Mouse (Mus musculus) intestine, embryonic 15.5 days (tissue): ENCODE data around the gene Pla2g4b. TPM values are rescaled to one million over a fixed set of nuclear protein-coding genes. Genes with fewer than 3 reads are reported as not detected.

Experiments
- ATAC-seq: fragments of 200-750 bp; cut with Nextera tagmentation; 2 replicates; pipeline ENCODE4 v1.8.0; 2017; ENCODE audit warnings: moderate TSS enrichment, moderate library complexity
- H3K27ac ChIP-seq: fragments of 300-500 bp; sonication (generic); 2 replicates; pipeline ENCODE4 v1.5.1; 2015; ENCODE audit warnings: mild to moderate bottlenecking, inconsistent platforms
- H3K27me3 ChIP-seq: fragments of 300-500 bp; sonication (generic); replicated peaks from 2 replicates; pipeline ENCODE4 v1.6.1; 2015; ENCODE audit warnings: inconsistent platforms
- H3K36me3 ChIP-seq: fragments of 300-500 bp; sonication (generic); 2 replicates; pipeline ENCODE4 v1.6.1; 2015; ENCODE audit warnings: inconsistent platforms
- H3K4me1 ChIP-seq: fragments of 300-500 bp; sonication (generic); replicated peaks from 2 replicates; pipeline ENCODE4 v1.6.1; 2015; ENCODE audit warnings: inconsistent platforms
- H3K4me2 ChIP-seq: fragments of 300-500 bp; sonication (generic); replicated peaks from 2 replicates; pipeline ENCODE4 v1.6.1; 2015; ENCODE audit warnings: mild to moderate bottlenecking, inconsistent platforms
- H3K4me3 ChIP-seq: fragments of 300-500 bp; sonication (generic); replicated peaks from 2 replicates; pipeline ENCODE4 v1.5.1; 2015; ENCODE audit warnings: inconsistent platforms
- H3K9ac ChIP-seq: fragments of 300-500 bp; sonication (generic); 2 replicates; pipeline ENCODE4 v1.6.1; 2015; ENCODE audit warnings: inconsistent platforms
- H3K9me3 ChIP-seq: fragments of 300-500 bp; sonication (generic); 2 replicates; pipeline ENCODE4 v1.6.1; 2016; ENCODE audit warnings: inconsistent platforms
- WGBS: fragments of 180-500 bp; shearing (Covaris S2); methylation state at CpG from one replicate; pipeline ENCODE4 v1.1.7; 2015; 5-methylcytosine and 5-hydroxymethylcytosine counted together
- polyA plus RNA-seq: library from polyadenylated mRNA; unstranded; fragments of >200 nt; fragmentation: Nextera tagmentation; extraction: Ambion mirVana; gene quantifications from 2 replicates; pipeline ENCODE4 v1.2.1, GENCODE M21; 2015

Gene Pla2g4b
- polyA plus RNA-seq, 1 experiment from 2014 or later: 0.75 TPM

DNA sequence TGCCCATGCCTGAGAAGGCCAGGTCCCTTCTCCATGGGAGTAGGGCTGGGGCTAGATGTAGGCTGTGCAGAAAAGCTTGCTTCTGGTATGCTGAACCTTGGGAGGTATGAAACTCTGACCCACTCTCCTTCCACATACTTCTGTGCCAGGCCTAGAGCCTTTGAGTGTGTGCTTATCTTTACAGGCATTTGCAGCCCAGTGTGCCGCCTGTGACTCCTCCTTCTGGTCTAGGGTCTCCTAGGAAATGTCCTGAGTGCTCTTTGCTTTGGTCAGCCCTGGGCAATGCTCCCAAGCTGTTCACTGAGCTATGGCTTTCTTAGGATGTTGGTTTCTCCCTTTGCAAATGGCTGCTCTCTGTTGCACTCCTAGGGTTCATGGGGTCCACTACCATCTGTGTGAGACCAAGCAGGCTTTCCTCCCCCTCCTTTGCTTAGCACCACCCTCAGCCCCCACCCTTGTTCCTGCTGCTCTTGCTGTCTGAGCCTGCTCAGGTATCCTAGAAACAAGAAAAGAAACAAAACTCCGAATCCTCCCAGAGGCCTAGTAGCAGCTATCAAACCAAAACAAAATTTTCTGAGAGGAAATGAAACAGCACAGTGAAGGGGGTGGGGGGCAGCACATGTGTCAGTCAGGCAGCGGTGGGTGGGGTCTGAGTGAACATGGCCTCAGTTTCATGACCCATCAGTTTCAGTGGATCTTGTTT is 32.2 kb upstream of the Pla2g4b start:
- 53% methylated on average over 3 of the region's 3 CpGs for WGBS
- Histone ChIP-seq H3K9ac (no peak overlapping the region), H3K4me1 (0 out of 2 replicates have a peak, but pooled peaks cover under 1% of the 10 kb centered on the region), H3K4me3 (no peak overlapping the region), H3K27ac (no peak overlapping the region), H3K9me3 (no peaks in the 10 kb centered on the region), H3K36me3 (no peaks in the 10 kb centered on the region), H3K4me2 (no peak overlapping the region), H3K27me3 (no peaks in the 10 kb centered on the region)
- no peak for ATAC-seq

DNA sequence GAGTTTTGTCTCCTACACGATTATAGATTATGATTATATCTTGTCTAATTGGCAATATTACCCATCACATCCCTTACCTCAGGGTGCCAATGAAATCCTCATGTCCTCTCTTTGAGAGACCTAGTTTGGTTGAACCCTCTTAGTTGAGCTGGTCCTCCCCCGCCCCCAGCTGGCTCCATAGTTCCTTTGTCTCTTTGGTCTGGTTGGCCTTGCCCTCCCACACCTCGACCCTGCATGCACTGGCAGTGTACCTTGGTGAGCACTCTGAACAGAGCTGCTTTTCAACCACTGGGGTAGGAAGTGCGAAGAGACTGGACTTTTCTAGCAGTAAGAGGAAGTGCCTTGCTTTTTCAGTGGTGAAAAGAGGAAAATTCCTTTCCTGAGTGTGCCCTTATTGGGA is 31.3 kb upstream of the Pla2g4b start:
- Histone ChIP-seq H3K9ac (no peak overlapping the region), H3K4me2 (no peak overlapping the region), H3K4me1 (no peaks in the 10 kb centered on the region), H3K4me3 (no peak overlapping the region), H3K36me3 (no peaks in the 10 kb centered on the region), H3K27me3 (no peaks in the 10 kb centered on the region), H3K27ac (no peak overlapping the region), H3K9me3 (no peaks in the 10 kb centered on the region)
- no peak for ATAC-seq
- 71% methylated on average over 4 of the region's 4 CpGs for WGBS

DNA sequence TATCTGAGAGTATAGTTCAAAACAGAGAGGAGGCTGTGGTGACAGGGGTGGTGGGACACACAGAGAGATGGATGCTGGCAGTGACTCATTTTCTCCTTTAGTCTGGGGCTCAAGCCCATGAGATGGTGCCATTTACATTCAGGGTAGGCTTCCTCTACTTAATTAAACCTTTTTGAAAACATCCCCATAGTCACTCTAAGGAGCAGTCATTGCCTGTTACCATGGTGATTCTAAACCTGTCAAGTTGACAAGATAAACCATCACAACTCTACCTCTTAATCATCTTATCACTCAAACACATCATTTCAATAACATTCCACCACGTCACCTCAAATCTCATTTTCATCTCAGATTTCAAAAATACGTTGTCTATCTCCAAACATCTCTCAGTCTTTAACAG is 29.2 kb upstream of the Pla2g4b start:
- Histone ChIP-seq H3K4me2 (no peak overlapping the region), H3K36me3 (no peaks in the 10 kb centered on the region), H3K9me3 (no peaks in the 10 kb centered on the region), H3K27me3 (no peaks in the 10 kb centered on the region), H3K27ac (no peak overlapping the region), H3K4me3 (no peak overlapping the region), H3K9ac (no peak overlapping the region), H3K4me1 (no peaks in the 10 kb centered on the region)
- WGBS: 88% methylated on average over 2 of the region's 2 CpGs
- no peak for ATAC-seq

DNA sequence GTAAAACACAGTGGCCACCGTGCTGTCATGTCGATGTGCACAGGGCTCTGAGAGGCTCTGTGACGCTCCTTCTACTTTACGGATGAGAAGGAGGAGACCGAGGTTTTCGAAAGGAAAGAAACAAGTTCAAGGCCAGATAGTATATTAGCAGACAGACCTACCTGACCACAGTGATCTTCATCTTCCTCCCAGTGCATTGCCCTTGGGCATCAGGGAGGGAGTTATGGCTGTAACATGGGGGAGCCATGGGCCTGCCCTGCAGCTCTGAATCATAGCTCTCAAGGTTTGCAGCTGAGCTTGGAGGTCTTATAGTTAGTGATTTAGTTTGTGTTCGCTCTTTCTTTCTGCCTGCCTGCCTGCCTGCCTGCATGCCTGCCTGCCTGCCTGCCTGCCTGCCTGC is 26.5 kb upstream of the Pla2g4b start:
- Histone ChIP-seq H3K4me2 (no peak overlapping the region), H3K27ac (no peak overlapping the region), H3K4me1 (no peaks in the 10 kb centered on the region), H3K9ac (no peak overlapping the region), H3K4me3 (no peak overlapping the region), H3K36me3 (no peaks in the 10 kb centered on the region), H3K9me3 (no peaks in the 10 kb centered on the region), H3K27me3 (no peaks in the 10 kb centered on the region)
- 92% methylated on average over 7 of the region's 7 CpGs for WGBS
- no peak for ATAC-seq

DNA sequence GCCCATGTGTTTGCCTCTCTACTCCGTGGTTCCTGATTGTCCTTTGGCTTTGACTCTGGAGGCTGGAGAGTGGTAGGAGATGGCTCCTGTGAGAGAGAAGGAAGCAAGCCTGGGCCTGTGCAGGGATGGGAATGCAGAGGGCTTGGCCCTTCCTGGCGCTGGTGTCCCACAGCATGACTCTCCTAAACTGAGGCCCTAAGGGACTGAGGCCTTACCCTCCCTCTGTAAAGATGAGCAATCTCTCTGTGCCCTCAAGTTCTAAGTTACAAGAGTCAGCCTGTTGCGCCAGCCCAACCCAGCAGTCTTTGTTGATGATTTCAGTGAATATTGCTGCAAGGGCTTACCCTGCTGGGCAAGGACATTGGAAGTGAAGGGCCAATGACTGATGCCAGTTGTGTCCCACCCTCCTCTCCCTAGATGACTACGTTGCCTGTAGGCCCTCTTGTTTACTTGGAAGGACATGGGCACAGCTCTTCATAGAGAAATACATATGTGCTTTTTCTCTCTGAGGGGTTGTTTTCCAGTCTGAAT is 25.5 kb upstream of the Pla2g4b start:
- Histone ChIP-seq H3K27me3 (no peaks in the 10 kb centered on the region), H3K9ac (no peak overlapping the region), H3K27ac (no peak overlapping the region), H3K36me3 (0 out of 2 replicates have a peak, but pooled peaks cover 2% of the 10 kb centered on the region), H3K4me1 (no peaks in the 10 kb centered on the region), H3K4me3 (no peak overlapping the region), H3K9me3 (no peaks in the 10 kb centered on the region), H3K4me2 (no peak overlapping the region)
- 78% methylated on average over 4 of the region's 4 CpGs for WGBS
- no peak for ATAC-seq

DNA sequence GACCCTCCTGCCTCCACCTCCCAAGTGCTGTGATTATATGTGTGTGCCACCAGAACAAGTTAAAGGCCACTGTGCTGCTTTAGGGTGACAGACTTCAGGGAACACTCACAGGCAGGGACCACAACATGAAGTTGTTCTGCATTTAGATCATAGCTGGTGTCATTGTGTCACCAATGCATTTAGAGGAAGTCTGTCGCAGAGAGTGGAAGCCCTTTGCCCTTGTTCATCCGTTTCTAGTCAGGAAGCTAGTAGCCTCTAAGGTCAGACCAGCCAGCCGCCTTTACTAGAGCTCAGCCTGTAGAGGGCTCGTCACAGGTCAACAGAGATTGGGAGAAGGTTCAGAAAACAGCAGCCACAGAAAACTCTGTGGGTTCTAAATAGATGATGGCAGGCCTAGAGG is 24.5 kb upstream of the Pla2g4b start:
- Histone ChIP-seq H3K4me3 (no peak overlapping the region), H3K9me3 (no peaks in the 10 kb centered on the region), H3K4me2 (no peak overlapping the region), H3K36me3 (0 out of 2 replicates have a peak, but pooled peaks cover 4% of the 10 kb centered on the region), H3K27me3 (no peaks in the 10 kb centered on the region), H3K27ac (no peak overlapping the region), H3K4me1 (no peaks in the 10 kb centered on the region), H3K9ac (no peak overlapping the region)
- WGBS: 54% methylated on average over 4 of the region's 4 CpGs
- ATAC-seq: no peak

DNA sequence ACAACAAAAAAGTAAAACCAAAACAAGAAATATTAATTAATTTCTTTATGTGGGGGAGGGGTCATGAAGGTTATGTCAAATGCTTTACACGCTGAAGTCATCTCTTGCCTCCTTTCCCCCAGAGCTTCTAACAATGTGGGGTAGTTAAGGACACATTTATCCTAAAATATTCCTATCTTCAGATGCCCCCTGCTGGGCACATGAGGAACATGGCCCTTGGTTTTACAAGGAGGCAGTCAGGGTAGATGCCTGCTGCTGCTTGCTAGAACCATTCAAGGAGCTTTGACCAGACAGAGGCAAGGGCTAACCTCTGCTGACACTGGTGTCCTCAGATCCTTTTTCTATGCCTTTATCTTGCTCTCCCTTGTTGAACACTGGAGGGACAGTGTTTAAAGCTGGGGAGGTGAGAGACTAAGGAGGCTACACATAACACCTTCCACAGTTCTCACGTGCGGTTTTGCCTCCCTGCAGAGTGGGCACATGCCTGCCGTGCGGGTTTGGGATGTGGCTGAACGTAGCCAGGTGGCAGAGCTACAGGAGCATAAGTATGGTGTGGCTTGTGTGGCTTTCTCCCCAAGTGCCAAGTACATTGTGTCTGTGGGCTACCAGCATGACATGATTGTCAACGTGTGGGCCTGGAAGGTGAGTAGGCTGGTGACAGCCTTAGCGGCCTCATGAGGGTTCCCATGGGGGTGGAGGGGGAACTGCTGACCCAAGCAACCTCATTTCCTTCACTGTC is 21.6 kb upstream of the Pla2g4b start:
- ATAC-seq: peak; percentile 76
- 80% methylated on average over 8 of the region's 8 CpGs for WGBS

DNA sequence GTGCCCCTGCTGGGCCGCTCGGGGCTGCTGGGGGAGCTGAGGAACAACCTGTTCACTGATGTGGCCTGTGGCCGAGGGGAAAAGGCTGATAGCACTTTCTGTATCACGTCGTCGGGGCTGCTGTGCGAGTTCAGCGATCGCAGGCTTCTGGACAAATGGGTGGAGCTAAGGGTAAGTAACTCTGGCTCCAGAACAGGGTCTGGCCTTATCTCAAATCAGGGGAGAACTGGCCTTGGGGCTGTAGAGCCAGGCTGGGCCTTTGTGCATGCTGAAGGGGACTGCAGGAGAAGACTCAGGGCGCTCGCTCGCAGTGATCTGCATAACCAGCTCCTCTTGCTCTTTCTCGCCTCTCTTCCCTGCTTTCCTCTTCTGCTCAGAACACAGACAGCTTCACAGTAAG is 20.3 kb upstream of the Pla2g4b start:
- ATAC-seq: peak; percentile 41; the same call in 1 of the 2 replicates
- Histone ChIP-seq H3K4me1 (no peaks in the 10 kb centered on the region), H3K9me3 (no peaks in the 10 kb centered on the region), H3K9ac (no peak overlapping the region), H3K36me3 (peaks cover 18% of the 10 kb centered on the region), H3K27ac (no peak overlapping the region), H3K4me2 (no peak overlapping the region), H3K4me3 (no peak overlapping the region), H3K27me3 (no peaks in the 10 kb centered on the region)
- WGBS: 75% methylated on average over 13 of the region's 13 CpGs

More for the DNA sequence above, 21.6 kb upstream of the Pla2g4b start:
- Histone ChIP-seq H3K9me3 (no peaks in the 10 kb centered on the region), H3K27me3 (no peaks in the 10 kb centered on the region), H3K4me2 (no peak overlapping the region), H3K36me3 (peaks cover 13% of the 10 kb centered on the region), H3K9ac (no peak overlapping the region), H3K27ac (no peak overlapping the region), H3K4me3 (no peak overlapping the region), H3K4me1 (no peaks in the 10 kb centered on the region)

DNA sequence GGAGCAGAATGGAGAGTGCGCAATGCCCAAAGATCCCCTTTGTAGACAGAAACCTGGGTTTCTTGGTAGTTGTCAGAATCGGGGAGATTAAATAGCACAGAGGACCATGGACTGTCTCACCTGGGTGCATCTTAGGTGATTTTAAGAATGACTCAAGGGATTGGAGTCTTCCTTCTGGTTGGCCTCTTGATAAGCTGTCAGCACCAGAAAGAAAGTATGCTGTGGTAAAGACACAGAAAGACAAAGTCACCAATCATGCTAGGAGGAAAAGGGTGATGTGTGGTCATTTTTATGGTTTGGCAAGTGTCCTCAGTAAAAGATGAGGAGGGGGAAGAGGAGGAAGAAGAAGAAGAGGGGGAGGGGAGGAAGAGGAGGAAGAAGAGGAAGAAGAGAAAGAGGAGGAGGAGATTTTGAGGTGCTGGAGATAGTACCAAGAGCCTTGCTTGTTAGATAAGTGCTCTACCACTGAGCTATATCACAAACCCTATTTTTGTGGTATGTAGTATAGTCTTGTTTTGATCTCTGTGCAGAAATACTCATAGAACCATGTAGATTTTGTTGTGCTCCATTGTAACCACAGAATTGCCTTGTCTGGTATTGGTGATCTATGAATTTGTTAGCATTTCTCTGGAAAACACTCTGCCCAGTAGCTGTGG is 19.3 kb upstream of the Pla2g4b start:
- Histone ChIP-seq H3K9me3 (no peaks in the 10 kb centered on the region), H3K4me3 (no peak overlapping the region), H3K9ac (no peak overlapping the region), H3K4me2 (no peak overlapping the region), H3K27ac (no peak overlapping the region), H3K36me3 (peaks cover 18% of the 10 kb centered on the region), H3K4me1 (no peaks in the 10 kb centered on the region), H3K27me3 (no peaks in the 10 kb centered on the region)
- WGBS: 94% methylated on average over 2 of the region's 2 CpGs
- no peak for ATAC-seq

DNA sequence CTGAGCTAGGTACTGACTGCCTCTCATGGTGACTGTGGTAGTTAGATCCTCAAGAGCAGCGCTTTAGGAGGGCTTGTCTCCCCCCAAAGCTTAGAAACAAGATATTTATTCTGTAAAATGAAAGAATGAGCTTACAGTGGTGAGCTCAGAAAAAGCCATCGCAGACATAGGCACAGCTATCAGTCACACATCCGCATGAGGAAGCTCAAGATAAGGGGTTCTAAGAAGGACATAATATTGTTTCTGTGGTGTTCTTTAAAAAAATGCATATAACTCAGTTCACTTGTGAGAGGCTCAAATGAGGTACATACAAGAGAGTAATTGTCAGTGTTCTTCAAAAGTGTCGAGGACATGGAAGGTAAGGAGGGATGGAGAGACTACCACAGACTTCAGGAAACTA is 17.3 kb upstream of the Pla2g4b start:
- no peak for ATAC-seq
- no peak overlapping the region for H3K4me2 ChIP-seq
- WGBS: 91% methylated on average over 4 of the region's 4 CpGs
- H3K36me3 ChIP-seq: peaks cover 25% of the 10 kb centered on the region
- no peak overlapping the region for H3K4me3 ChIP-seq
- no peaks in the 10 kb centered on the region for H3K4me1 ChIP-seq
- H3K27ac ChIP-seq: no peak overlapping the region
- H3K9me3 ChIP-seq: no peaks in the 10 kb centered on the region
- no peaks in the 10 kb centered on the region for H3K27me3 ChIP-seq
- no peak overlapping the region for H3K9ac ChIP-seq

DNA sequence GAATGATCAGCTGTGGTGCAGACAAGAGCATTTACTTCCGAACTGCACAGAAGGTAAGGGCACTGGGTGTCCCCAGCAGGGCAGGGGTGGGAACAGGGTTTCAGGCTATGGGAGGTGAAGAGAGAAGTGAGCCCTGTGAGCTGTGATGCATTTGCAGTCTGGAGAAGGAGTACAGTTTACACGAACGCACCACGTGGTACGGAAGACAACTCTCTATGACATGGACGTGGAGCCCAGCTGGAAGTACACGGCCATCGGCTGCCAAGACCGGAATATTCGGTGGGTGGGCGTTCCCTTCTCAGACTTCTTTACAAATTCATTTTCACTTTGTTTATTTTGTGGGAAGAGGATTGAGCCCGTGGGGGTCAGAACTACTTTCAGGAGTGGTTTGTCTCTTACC is 15.6 kb upstream of the Pla2g4b start:
- Histone ChIP-seq H3K9me3 (no peaks in the 10 kb centered on the region), H3K27ac (no peak overlapping the region), H3K4me2 (no peak overlapping the region), H3K36me3 (peaks cover 36% of the 10 kb centered on the region), H3K4me1 (no peaks in the 10 kb centered on the region), H3K4me3 (no peak overlapping the region), H3K9ac (no peak overlapping the region), H3K27me3 (no peaks in the 10 kb centered on the region)
- no peak for ATAC-seq
- WGBS: 83% methylated on average over 12 of the region's 12 CpGs

DNA sequence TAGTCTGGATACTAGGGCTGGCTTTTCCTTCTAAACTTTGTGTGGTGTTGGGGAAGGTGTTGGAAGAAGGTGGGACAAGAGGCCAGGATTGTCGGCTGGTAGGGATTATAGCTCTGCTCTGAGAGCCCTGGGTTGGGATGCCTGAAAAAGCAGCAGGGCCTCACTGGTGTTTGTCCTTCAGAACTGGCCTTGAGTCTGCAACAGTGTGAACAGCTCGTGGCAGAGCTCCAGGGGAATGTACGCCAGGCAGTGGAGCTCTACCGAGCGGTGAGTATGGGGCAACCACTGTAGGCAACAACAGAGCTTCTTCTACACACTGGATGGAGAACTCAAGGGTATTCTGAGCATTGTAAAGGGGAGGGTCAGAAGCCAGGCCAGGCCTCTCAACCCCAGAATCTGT is 8.9 kb upstream of the Pla2g4b start:
- H3K27me3 ChIP-seq: no peaks in the 10 kb centered on the region
- H3K9ac ChIP-seq: no peak overlapping the region
- H3K4me3 ChIP-seq: no peak overlapping the region
- 87% methylated on average over 5 of the region's 5 CpGs for WGBS
- peaks cover 24% of the 10 kb centered on the region; the same call in 1 of the 2 replicates for H3K36me3 ChIP-seq
- no peak overlapping the region for H3K27ac ChIP-seq
- H3K4me1 ChIP-seq: peaks cover 9% of the 10 kb centered on the region
- ATAC-seq: no peak
- H3K9me3 ChIP-seq: no peaks in the 10 kb centered on the region
- no peak overlapping the region for H3K4me2 ChIP-seq
